Mouse (Mus musculus) embryonic facial prominence, embryonic 11.5 days (tissue): ENCODE measurements around the gene Clpp. TPM values are rescaled to one million over a fixed set of nuclear protein-coding genes. Genes with fewer than 3 reads are reported as not detected.
A peak's percentile ranks its signal among the peaks of the same experiment; 100 is the strongest.

ENCODE experiments used
- ATAC-seq: fragments of 200-750 bp; cut with Nextera tagmentation; replicated peaks from 2 replicates; pipeline ENCODE4 v1.8.0; 2017; ENCODE audit warnings: low read depth; ENCODE audit not compliant: insufficient number of reproducible peaks, low FRiP score, low TSS enrichment
- DNase-seq: peaks from one replicate; pipeline ENCODE4 v3.0.0-alpha.2; 2015; ENCODE audit warnings: low spot score
- H3K27ac ChIP-seq: fragments of 300-500 bp; sonication (generic); replicated peaks from 2 replicates; pipeline ENCODE4 v1.5.1; 2014; ENCODE audit warnings: mild to moderate bottlenecking, low read depth, low read length, control low read depth
- H3K27me3 ChIP-seq: fragments of 300-500 bp; sonication (generic); 2 replicates; pipeline ENCODE4 v1.6.1; 2014; ENCODE audit warnings: mild to moderate bottlenecking, low read length, moderate library complexity, mixed read lengths; ENCODE audit not compliant: control insufficient read depth, insufficient read depth
- H3K36me3 ChIP-seq: fragments of 300-500 bp; sonication (generic); replicated peaks from 2 replicates; pipeline ENCODE4 v1.6.1; 2014; ENCODE audit warnings: low read depth, mild to moderate bottlenecking, low read length, moderate library complexity, mixed read lengths; ENCODE audit not compliant: control insufficient read depth, insufficient read depth
- H3K4me1 ChIP-seq: fragments of 300-500 bp; sonication (generic); 2 replicates; pipeline ENCODE4 v1.6.1; 2014; ENCODE audit warnings: low read length, mixed read lengths; ENCODE audit not compliant: control insufficient read depth, insufficient read depth
- H3K4me2 ChIP-seq: fragments of 300-500 bp; sonication (generic); 2 replicates; pipeline ENCODE4 v1.6.1; 2014; ENCODE audit warnings: low read depth, mild to moderate bottlenecking, control low read depth, low read length, moderate library complexity
- H3K4me3 ChIP-seq: fragments of 300-500 bp; sonication (generic); 2 replicates; pipeline ENCODE4 v1.5.1; 2014; ENCODE audit warnings: low read depth, low read length, control low read depth
- H3K9ac ChIP-seq: fragments of 300-500 bp; sonication (generic); replicated peaks from 2 replicates; pipeline ENCODE4 v1.6.1; 2014; ENCODE audit warnings: mild to moderate bottlenecking, control low read depth, low read length
- H3K9me3 ChIP-seq: fragments of 300-500 bp; sonication (generic); replicated peaks from 2 replicates; pipeline ENCODE4 v1.6.1; 2016; ENCODE audit warnings: mild to moderate bottlenecking, low read length, inconsistent platforms, mixed read lengths; ENCODE audit not compliant: control insufficient read depth
- WGBS: fragments of 180-500 bp; shearing (Covaris S2); extraction: QIAGEN DNeasy Blood & Tissue Kit; methylation state at CpG from one replicate; pipeline ENCODE4 v1.1.7; 2014; 5-methylcytosine and 5-hydroxymethylcytosine counted together
- polyA plus RNA-seq: library from polyadenylated mRNA; unstranded; fragments of >200 nt; fragmentation: Nextera tagmentation; extraction: Ambion mirVana; gene quantifications from 2 replicates; pipeline ENCODE4 v1.2.1, GENCODE M21; 2014

Gene Clpp
- polyA plus RNA-seq, 1 experiment from 2014 or later: 148 TPM

DNA sequence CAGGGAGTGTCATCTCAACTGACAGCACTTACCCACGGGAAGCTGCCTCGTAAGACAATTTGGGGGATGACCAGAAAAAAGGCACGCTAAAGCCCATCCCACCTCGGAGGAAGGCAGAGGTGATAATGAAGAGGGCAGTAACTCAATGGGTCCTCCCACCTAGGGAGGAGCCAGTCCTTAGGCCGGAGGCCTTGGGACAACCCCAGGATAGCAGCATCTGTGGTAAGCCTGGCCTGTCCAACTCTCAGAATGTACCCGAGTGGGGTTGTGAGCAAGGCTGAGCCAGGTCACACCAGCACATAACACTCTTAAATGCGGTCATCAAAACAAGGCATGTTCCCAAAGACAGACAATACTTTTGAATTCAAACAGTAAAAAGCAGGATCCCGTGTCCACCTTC, 39.6 kb downstream of the Clpp start:
- no peak overlapping the region for H3K27ac ChIP-seq
- no peak for ATAC-seq
- H3K9me3 ChIP-seq: no peaks in the 10 kb centered on the region
- no peaks in the 10 kb centered on the region for H3K4me1 ChIP-seq
- no peak for DNase-seq
- 58% methylated on average over 8 of the region's 8 CpGs for WGBS
- peak overlapping the region; percentile 99 for H3K9ac ChIP-seq
- H3K27me3 ChIP-seq: no peaks in the 10 kb centered on the region
- H3K4me2 ChIP-seq: peak overlapping the region; percentile 87
- peak overlapping the region; percentile 99 for H3K4me3 ChIP-seq
- H3K36me3 ChIP-seq: peaks cover 15% of the 10 kb centered on the region

DNA sequence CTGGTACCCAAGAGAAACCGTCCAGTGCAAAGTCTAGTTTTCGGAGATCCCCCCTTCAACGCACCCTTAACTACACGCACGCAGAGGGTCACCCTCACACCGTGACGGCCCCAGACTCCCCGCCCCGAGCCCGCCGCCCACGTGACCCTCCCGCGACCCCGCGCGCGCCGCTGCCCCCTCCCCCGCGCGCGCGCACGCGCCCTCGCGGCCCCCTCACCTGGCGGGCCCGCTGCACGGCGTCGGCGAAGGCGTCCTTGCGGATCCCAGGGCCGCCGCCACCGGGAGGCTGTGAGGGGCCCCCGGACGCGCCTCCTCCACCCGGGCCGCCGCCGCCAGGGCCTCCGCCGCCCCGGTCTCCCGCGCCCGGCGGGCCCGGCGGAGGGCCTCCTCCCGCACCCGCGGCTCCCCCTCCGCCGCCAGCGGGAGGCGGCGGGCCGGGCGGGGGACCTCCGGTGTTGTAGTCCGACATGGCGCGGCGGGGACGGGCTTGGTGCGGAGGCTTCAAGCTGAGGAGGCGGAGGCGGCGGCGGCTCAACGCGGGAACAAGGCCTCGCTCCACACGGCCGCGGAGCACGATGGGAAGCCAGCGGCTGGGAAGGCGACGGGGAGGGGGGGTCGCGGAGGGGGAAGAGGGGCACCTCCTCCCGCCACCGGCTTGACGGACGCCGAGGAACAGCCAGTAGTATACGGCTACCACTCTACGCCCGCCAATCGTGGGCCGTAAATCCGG, 41.0 kb downstream of the Clpp start, which contains the start of gene Khsrp:
Khsrp (minus strand) TSS at position 592 of the 730 bp plus-strand sequence.
- ATAC-seq (no peak; the same call in 1 of the 2 replicates), DNase-seq (peak; percentile 69)
- Histone ChIP-seq H3K27ac (peak within 1 kb of the TSS; percentile 91), H3K27me3 (no peaks in the 10 kb centered on the region), H3K4me3 (peak within 1 kb of the TSS; percentile 99), H3K4me1 (no peaks in the 10 kb centered on the region), H3K36me3 (peaks cover 3% of the 10 kb centered on the region), H3K4me2 (peak within 1 kb of the TSS; percentile 87), H3K9ac (peak within 1 kb of the TSS; percentile 99), H3K9me3 (no peaks in the 10 kb centered on the region)
- under 1% methylated on average over 68 of the region's 99 CpGs for WGBS

DNA sequence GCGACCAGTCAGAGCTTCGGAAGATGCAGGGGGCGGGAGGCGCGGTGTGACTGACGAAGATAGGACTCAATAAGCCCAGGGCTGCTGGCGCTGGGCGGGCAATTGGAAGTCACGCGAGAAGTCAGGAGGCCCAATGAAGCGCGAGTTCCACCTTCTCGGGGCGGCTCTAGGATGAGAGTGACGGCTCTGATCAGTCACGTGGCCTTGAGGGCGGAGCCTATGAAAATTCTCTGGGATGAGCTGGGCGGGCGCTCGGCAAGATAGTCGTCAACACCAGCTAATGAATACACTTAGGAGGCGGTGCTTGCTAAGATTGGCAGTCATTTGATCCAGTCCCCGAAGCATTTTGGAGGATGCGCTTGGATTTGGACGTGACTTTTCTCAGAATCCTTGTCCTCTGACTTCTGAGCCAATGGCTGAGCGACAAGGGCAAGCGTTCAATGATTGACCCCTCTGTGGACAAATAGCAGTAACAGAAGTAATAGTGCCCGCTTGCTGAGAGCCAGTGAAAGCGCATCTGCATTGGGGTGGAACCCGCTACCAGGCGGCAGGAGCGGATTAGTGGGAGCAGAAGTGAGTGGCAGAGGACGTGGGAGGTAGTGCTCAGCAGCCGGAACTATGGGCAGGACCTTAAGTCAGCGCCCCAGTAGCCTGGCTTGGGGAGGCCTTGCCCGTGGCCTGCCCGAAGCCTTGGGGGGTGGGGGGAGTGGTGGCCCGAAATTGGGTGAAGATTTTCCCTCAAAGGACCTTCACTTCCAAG, 41.7 kb downstream of the Clpp start:
- H3K27me3 ChIP-seq: no peaks in the 10 kb centered on the region
- peak overlapping the region; percentile 99 for H3K4me3 ChIP-seq
- H3K9me3 ChIP-seq: no peaks in the 10 kb centered on the region
- no peak overlapping the region; the same call in 1 of the 2 replicates for H3K27ac ChIP-seq
- no peaks in the 10 kb centered on the region for H3K4me1 ChIP-seq
- H3K9ac ChIP-seq: peak overlapping the region; percentile 41
- DNase-seq (peak; percentile 100), ATAC-seq (peak; percentile 98)
- peaks cover 3% of the 10 kb centered on the region for H3K36me3 ChIP-seq
- peak overlapping the region; percentile 25 for H3K4me2 ChIP-seq
- 1% methylated on average over 38 of the region's 38 CpGs for WGBS

DNA sequence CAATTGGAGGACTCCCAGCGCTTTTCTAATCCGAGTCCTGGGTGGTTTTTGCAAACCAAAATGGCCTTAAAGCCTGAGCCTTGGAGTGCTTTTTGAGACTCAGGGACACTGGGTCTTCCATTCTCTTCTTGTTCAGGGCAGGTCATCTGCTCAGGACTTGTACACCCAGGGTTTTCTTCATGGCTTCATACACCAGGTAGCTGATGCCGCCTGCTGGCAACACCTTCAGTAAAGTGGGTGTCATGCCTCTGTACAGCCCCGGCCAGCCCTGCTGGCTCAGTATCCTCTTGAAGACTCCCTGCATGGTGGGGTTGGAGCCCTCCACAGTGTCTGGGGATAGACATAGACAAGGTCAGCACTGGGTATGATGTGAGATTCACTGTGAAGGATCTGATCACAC, 42.7 kb downstream of the Clpp start:
- no peak overlapping the region for H3K27ac ChIP-seq
- H3K9ac ChIP-seq: no peak overlapping the region
- H3K36me3 ChIP-seq: peaks cover 2% of the 10 kb centered on the region
- no peak for ATAC-seq
- H3K4me3 ChIP-seq: no peak overlapping the region
- no peak for DNase-seq
- no peaks in the 10 kb centered on the region for H3K9me3 ChIP-seq
- H3K4me2 ChIP-seq: peak overlapping the region; percentile 25; the same call in 1 of the 2 replicates
- WGBS: 87% methylated on average over 4 of the region's 4 CpGs
- no peaks in the 10 kb centered on the region for H3K4me1 ChIP-seq
- H3K27me3 ChIP-seq: no peaks in the 10 kb centered on the region

DNA sequence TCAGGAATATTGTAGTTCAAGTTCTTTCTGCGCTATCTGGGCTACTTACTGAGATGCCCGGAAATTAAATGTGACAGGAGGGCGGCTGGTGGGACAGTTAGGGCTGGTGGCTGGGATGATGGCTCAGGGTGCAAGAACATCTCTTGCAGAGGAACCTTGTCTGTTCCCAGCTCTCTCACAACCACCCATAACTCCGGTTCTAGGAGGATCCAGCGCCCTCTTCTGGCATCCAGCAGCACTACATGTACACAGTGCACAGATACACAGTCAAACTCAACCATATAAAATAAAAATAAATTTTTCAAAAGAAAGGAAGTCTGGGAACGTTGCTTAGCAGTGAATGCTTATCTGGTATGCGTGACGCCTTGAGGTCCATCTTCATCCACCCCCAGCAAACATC, 48.9 kb downstream of the Clpp start:
- Histone ChIP-seq H3K4me1 (no peaks in the 10 kb centered on the region), H3K9me3 (no peaks in the 10 kb centered on the region), H3K36me3 (no peaks in the 10 kb centered on the region), H3K27me3 (no peaks in the 10 kb centered on the region), H3K4me3 (no peak overlapping the region), H3K27ac (no peak overlapping the region), H3K4me2 (no peak overlapping the region), H3K9ac (no peak overlapping the region)
- ATAC-seq (no peak), DNase-seq (no peak)
- 39% methylated on average over 8 of the region's 8 CpGs for WGBS

DNA sequence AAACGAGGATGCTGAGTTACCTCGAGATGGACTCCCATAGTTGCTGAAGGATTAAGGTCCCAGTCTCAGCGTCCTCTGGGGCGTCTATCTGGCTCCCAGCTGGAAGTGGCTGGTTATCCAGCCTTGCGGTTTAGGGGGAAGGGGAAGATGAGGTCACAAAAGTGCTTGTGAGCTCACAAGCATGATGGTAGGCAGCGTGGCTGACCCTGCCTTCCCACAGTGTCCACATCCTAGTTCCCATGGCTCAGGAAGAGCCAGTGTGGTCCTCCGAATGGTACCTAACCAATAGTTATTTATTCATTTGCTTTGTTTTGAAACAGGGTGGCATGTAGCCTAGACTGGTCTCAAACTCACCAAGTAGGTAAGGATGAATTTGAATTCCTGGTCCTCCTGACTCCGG, 51.4 kb downstream of the Clpp start, which contains the start of gene Slc25a41:
Slc25a41 (minus strand) TSS at position 101 of the 400 bp plus-strand sequence.
- no peaks in the 10 kb centered on the region for H3K4me1 ChIP-seq
- H3K4me3 ChIP-seq: no peak within 1 kb of the TSS
- H3K4me2 ChIP-seq: no peak within 1 kb of the TSS
- no peaks in the 10 kb centered on the region for H3K36me3 ChIP-seq
- ATAC-seq (no peak), DNase-seq (no peak)
- no peaks in the 10 kb centered on the region for H3K9me3 ChIP-seq
- 72% methylated on average over 8 of the region's 8 CpGs for WGBS
- H3K27me3 ChIP-seq: no peaks in the 10 kb centered on the region
- no peak within 1 kb of the TSS for H3K27ac ChIP-seq
- H3K9ac ChIP-seq: no peak within 1 kb of the TSS
